Comparison of ENCODE assay signal across 10 mouse cellular contexts in genomic region chr2:65896542-65896941, GRCm38 (mm10). TPM values are rescaled to one million over a fixed set of nuclear protein-coding genes. Genes with fewer than 3 reads are reported as not detected.
DNase-seq lines count a peak whose midpoint lies in the region; ATAC-seq lines count a peak whose summit lies in the region.
"Had no signal": no experiment of that assay in that cellular context is flagged by ENCODE, and none has a peak within 500 bp of the region (broad histone marks: within the 10 kb centered on the region; RNA-seq: fewer than 3 reads in every experiment).

No protein-coding gene starts in this region.

- DNase-seq in lung, postnatal 10 days: no peak
- DNase-seq in retina, postnatal 1 day: peak; percentile 27
- DNase-seq in adrenal gland, postnatal 4 days (ENCODE audit: low spot score in 2 of 2): no peak
- DNase-seq in urinary bladder, postnatal 14 days (ENCODE audit: low spot score): no peak
- DNase-seq in thymus, postnatal 0 days (ENCODE audit: low spot score): no peak

- no peaks in the 10 kb centered on the region for H3K36me3 ChIP-seq in lung, embryonic 15.5 days
- no peaks in the 10 kb centered on the region for H3K36me3 ChIP-seq in forebrain, embryonic 16.5 days (ENCODE audit: control insufficient read depth, insufficient read depth)
- H3K36me3 ChIP-seq in kidney, embryonic 16.5 days (ENCODE audit: insufficient read depth, low read length): no peaks in the 10 kb centered on the region
- H3K36me3 ChIP-seq: G1E had no signal

- no peaks in the 10 kb centered on the region for H3K9me3 ChIP-seq in lung, embryonic 15.5 days
- no peaks in the 10 kb centered on the region for H3K9me3 ChIP-seq in forebrain, embryonic 16.5 days (ENCODE audit: control insufficient read depth, low read length)
- no peaks in the 10 kb centered on the region for H3K9me3 ChIP-seq in kidney, embryonic 16.5 days (ENCODE audit: low read length)

- H3K27ac ChIP-seq in lung, embryonic 15.5 days: no peak overlapping the region
- no peak overlapping the region for H3K27ac ChIP-seq in forebrain, embryonic 16.5 days (ENCODE audit: low read length)
- H3K27ac ChIP-seq in kidney, embryonic 16.5 days (ENCODE audit: low read length): no peak overlapping the region

- 0 out of 2 replicates have a peak overlapping the region, but pooled peaks have one; percentile 2 for H3K4me2 ChIP-seq in lung, embryonic 15.5 days
- H3K4me2 ChIP-seq in forebrain, embryonic 16.5 days (ENCODE audit: low read length): peak overlapping the region; percentile 35
- peak overlapping the region; percentile 14; the same call in 1 of the 2 replicates for H3K4me2 ChIP-seq in kidney, embryonic 16.5 days (replicated peaks; ENCODE audit: low read depth, low read length)

- no peaks in the 10 kb centered on the region for H3K27me3 ChIP-seq in lung, embryonic 15.5 days
- no peaks in the 10 kb centered on the region for H3K27me3 ChIP-seq in forebrain, embryonic 16.5 days (replicated peaks; ENCODE audit: control insufficient read depth, insufficient read depth, low read length)
- no peaks in the 10 kb centered on the region for H3K27me3 ChIP-seq in kidney, embryonic 16.5 days (ENCODE audit: insufficient read depth, low read length)

- ATAC-seq in lung, embryonic 15.5 days (ENCODE audit: borderline replicate concordance, extremely low read depth, low FRiP score, low TSS enrichment): no peak
- peak; percentile 37; the same call in 1 of the 2 replicates for ATAC-seq in forebrain, embryonic 16.5 days
- ATAC-seq in kidney, embryonic 16.5 days (ENCODE audit: low FRiP score, low TSS enrichment): no peak

- H3K9ac ChIP-seq in lung, embryonic 15.5 days: no peak overlapping the region
- no peak overlapping the region for H3K9ac ChIP-seq in forebrain, embryonic 16.5 days (replicated peaks; ENCODE audit: low read depth, low read length)
- H3K9ac ChIP-seq in kidney, embryonic 16.5 days (replicated peaks; ENCODE audit: low read length): no peak overlapping the region

- H3K4me1 ChIP-seq in lung, embryonic 15.5 days: no peaks in the 10 kb centered on the region
- peaks cover 12% of the 10 kb centered on the region for H3K4me1 ChIP-seq in forebrain, embryonic 16.5 days (replicated peaks; ENCODE audit: control insufficient read depth, insufficient read depth, low read length)
- no peaks in the 10 kb centered on the region for H3K4me1 ChIP-seq in kidney, embryonic 16.5 days (ENCODE audit: insufficient read depth, low read length)

- no peak overlapping the region for H3K4me3 ChIP-seq in lung, embryonic 15.5 days
- no peak overlapping the region for H3K4me3 ChIP-seq in forebrain, embryonic 16.5 days (replicated peaks; ENCODE audit: low read length)
- H3K4me3 ChIP-seq in kidney, embryonic 16.5 days (ENCODE audit: low read length): no peak overlapping the region

- WGBS in lung, embryonic 15.5 days: 6% methylated on average over 5 of the region's 5 CpGs
- 13% methylated on average over 5 of the region's 5 CpGs for WGBS in forebrain, embryonic 16.5 days
- WGBS in kidney, embryonic 16.5 days: 40% methylated on average over 5 of the region's 5 CpGs

RNA-seq across cellular contexts. Expression of gene Csrnp3, which starts 51.0 kb away (rescaled TPM):
- polyA plus RNA-seq in lung, embryonic 15.5 days (2015; fragmentation: Nextera tagmentation; extraction: Ambion mirVana): 0.40 and 0.59 TPM in 2 replicates
- 61.1 and 67.4 TPM in 2 replicates for polyA plus RNA-seq in forebrain, embryonic 16.5 days (2015; fragmentation: Nextera tagmentation; extraction: Ambion mirVana)
- polyA plus RNA-seq in kidney, embryonic 16.5 days (2015; fragmentation: Nextera tagmentation; extraction: Ambion mirVana): 1.8 and 2.2 TPM in 2 replicates
- total RNA-seq in adrenal gland, postnatal 4 days (2021): 1 to 10 TPM; 3.4 to 4.5 TPM
- polyA plus RNA-seq in thymus, postnatal 0 days (2015; fragmentation: Nextera tagmentation; extraction: Ambion mirVana): 0.32 and 0.34 TPM in 2 replicates
- total RNA-seq: liver, adult 2 months had no signal
- polyA plus RNA-seq: G1E; liver, adult 2 months had no signal

Comparison
In these comparisons a context has a peak if more than half of its experiments do, and no peak if none do; other contexts are left out.
1. RNA of gene Csrnp3, which starts 51.0 kb away (polyA plus RNA-seq): 61.1 to 67.4 TPM in forebrain, embryonic 16.5 days; 1.8 to 2.2 TPM in kidney, embryonic 16.5 days, 0.40 to 0.59 TPM in lung, embryonic 15.5 days and 0.32 to 0.34 TPM in thymus, postnatal 0 days; every median in the first group is over 10 times any median in the second.
2. Peak in every context shown above with its lines, with median percentiles within 50 percentile points of each other: H3K4me2 ChIP-seq.